Mouse (Mus musculus): Measurements from ENCODE around the gene Dhx15.

Gene Dhx15

GRCm38 (mm10) chr5:52145684-52146083 lies 44.6 kb downstream of the Dhx15 start:
- no peak for DNase-seq (ENCODE audit: low spot score in 2 of 2)

GRCm38 (mm10) chr5:52141936-52142335 lies 48.4 kb downstream of the Dhx15 start:
- no peak for DNase-seq (ENCODE audit: low spot score in 2 of 2)

GRCm38 (mm10) chr5:52138819-52139218 lies 51.5 kb downstream of the Dhx15 start:
- DNase-seq (ENCODE audit: low spot score in 2 of 2) = no peak

- no peak for DNase-seq (ENCODE audit: low spot score in 2 of 2)
Observed at GRCm38 (mm10) chr5:52138134-52138533, 52.2 kb downstream of the Dhx15 start.

- no peak for DNase-seq (ENCODE audit: low spot score in 2 of 2)
Observed at GRCm38 (mm10) chr5:52135460-52136141, 54.7 kb downstream of the Dhx15 start.

GRCm38 (mm10) chr5:52132840-52133239 lies 57.5 kb downstream of the Dhx15 start:
- no peak for DNase-seq (ENCODE audit: low spot score in 2 of 2)

GRCm38 (mm10) chr5:52132092-52132491 lies 58.2 kb downstream of the Dhx15 start:
- DNase-seq (ENCODE audit: low spot score in 2 of 2) = peak in 1 of 2 experiments; percentile 20

- no peak for DNase-seq (ENCODE audit: low spot score in 2 of 2)
Observed at GRCm38 (mm10) chr5:52131389-52131788, 58.9 kb downstream of the Dhx15 start.

- no peak for DNase-seq (ENCODE audit: low spot score in 2 of 2)
Observed at GRCm38 (mm10) chr5:52130496-52130895, 59.8 kb downstream of the Dhx15 start.

- no peak for DNase-seq (ENCODE audit: low spot score in 2 of 2)
Observed at GRCm38 (mm10) chr5:52126263-52126662, 64.1 kb downstream of the Dhx15 start.

GRCm38 (mm10) chr5:52125854-52126253 lies 64.5 kb downstream of the Dhx15 start:
- no peak for DNase-seq (ENCODE audit: low spot score in 2 of 2)

GRCm38 (mm10) chr5:52122146-52122545 lies 68.2 kb downstream of the Dhx15 start:
- no peak for DNase-seq (ENCODE audit: low spot score in 2 of 2)

GRCm38 (mm10) chr5:52119822-52120221 lies 70.5 kb downstream of the Dhx15 start:
- DNase-seq (ENCODE audit: low spot score in 2 of 2) = no peak

- DNase-seq (ENCODE audit: low spot score in 2 of 2) = no peak
Observed at GRCm38 (mm10) chr5:52119192-52119591, 71.1 kb downstream of the Dhx15 start.

- DNase-seq (ENCODE audit: low spot score in 2 of 2) = no peak
Observed at GRCm38 (mm10) chr5:52117829-52118228, 72.5 kb downstream of the Dhx15 start.

- no peak for DNase-seq (ENCODE audit: low spot score in 2 of 2)
Observed at GRCm38 (mm10) chr5:52116404-52116803, 73.9 kb downstream of the Dhx15 start.

GRCm38 (mm10) chr5:52115821-52116317 lies 74.4 kb downstream of the Dhx15 start:
- peak; percentile 77 to 85 for DNase-seq (ENCODE audit: low spot score in 2 of 2)

- DNase-seq (ENCODE audit: low spot score in 2 of 2) = peak in 1 of 2 experiments; percentile 24
Observed at GRCm38 (mm10) chr5:52114751-52115451, 75.4 kb downstream of the Dhx15 start.

- DNase-seq (ENCODE audit: low spot score in 2 of 2) = peak in 1 of 2 experiments; percentile 32
Observed at GRCm38 (mm10) chr5:52113851-52114731, 76.2 kb downstream of the Dhx15 start.

GRCm38 (mm10) chr5:52112953-52113841 lies 77.1 kb downstream of the Dhx15 start:
- DNase-seq (ENCODE audit: low spot score in 2 of 2) = peak in 1 of 2 experiments; percentile 47

- DNase-seq (ENCODE audit: low spot score in 2 of 2) = peak in 1 of 2 experiments; percentile 21
Observed at GRCm38 (mm10) chr5:52112191-52112760, 78.0 kb downstream of the Dhx15 start.

Measured in left cerebral cortex, adult 9 months (tissue).